Mouse (Mus musculus) gastrocnemius, adult 2 months (tissue): ENCODE results near the gene N4bp1. TPM values are rescaled to one million over a fixed set of nuclear protein-coding genes. Genes with fewer than 3 reads are reported as not detected.
A peak's percentile ranks its signal among the peaks of the same experiment; 100 is the strongest.

ENCODE experiments used
- DNase-seq: peaks from one replicate; pipeline ENCODE4 v3.0.0; 2022
- H3K27ac ChIP-seq: fragments of 200-600 bp; 2 replicates; pipeline ENCODE4 v1.8.1; 2022; ENCODE audit warnings: mild to moderate bottlenecking
- H3K4me3 ChIP-seq: fragments of 200-600 bp; 2 replicates; pipeline ENCODE4 v1.8.1; 2022; ENCODE audit warnings: mild to moderate bottlenecking, moderate library complexity
- CTCF ChIP-seq: fragments of 200-600 bp; IDR thresholded peaks from 2 replicates; pipeline ENCODE4 v1.8.1; 2022; ENCODE audit warnings: antibody characterized with exemption, mild to moderate bottlenecking, moderate library complexity
- intact Hi-C: fragments of 180-260 bp; cut with DNase I; formaldehyde crosslinking; loops from one replicate; pipeline ENCODE4 v1.15.1; 2025
- total RNA-seq, 2 experiments: library from RNA; stranded (reverse); gene quantifications; 2 replicates each; pipeline ENCODE4 v1.2.3; 2021

The N4bp1 gene
- total RNA-seq, 2 experiments from 2014 or later, result 16.6 to 18.2 TPM

DNA sequence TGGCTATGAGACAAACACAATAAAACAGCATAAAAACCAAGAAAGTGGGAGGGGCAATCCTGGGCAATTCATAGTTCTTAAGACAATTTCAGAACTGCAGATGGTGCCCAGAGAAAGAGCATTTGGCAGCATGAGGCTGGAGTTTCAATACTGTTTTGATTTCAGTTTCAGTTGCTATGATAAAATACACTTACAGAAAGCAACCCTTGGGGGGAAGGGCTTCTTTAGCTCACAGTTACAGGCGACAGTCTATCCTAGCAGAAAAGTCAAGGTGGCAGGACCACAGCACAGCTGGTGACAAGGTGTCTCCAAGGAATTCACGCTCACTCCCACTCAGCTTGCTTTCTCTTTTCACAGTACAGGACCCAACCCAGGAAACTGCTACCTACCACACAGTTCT, 14.3 kb downstream of the N4bp1 start:
- Histone ChIP-seq H3K27ac (peak overlapping the region; percentile 60), H3K4me3 (0 out of 2 replicates have a peak overlapping the region, but pooled peaks have one; percentile 7)
- intact Hi-C loops, result no loop called here
- no peak for DNase-seq
- TF ChIP-seq CTCF, result no peak

DNA sequence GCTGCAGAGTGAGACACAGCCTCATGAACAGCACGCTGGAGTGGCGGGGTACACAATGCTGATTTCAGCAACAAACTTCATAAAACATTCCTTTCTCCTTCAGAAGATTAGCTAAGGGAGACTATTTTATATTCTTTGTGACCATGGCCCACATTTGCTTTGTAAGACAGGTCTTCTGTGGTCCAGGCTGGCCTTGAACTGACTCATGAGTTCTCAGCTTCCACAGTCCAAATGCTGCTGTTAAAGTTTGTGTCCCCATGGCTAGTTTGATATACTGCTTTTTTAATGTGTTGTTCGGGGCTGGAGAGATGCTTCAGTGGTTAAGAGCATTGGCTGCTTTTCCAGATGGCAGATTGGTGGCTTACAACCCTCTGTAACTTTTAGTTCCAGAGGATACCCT, 17.0 kb downstream of the N4bp1 start:
- no peak for TF ChIP-seq CTCF
- intact Hi-C loops, result no loop called here
- DNase-seq, result no peak
- Histone ChIP-seq H3K4me3 (no peak overlapping the region), H3K27ac (no peak overlapping the region)

DNA sequence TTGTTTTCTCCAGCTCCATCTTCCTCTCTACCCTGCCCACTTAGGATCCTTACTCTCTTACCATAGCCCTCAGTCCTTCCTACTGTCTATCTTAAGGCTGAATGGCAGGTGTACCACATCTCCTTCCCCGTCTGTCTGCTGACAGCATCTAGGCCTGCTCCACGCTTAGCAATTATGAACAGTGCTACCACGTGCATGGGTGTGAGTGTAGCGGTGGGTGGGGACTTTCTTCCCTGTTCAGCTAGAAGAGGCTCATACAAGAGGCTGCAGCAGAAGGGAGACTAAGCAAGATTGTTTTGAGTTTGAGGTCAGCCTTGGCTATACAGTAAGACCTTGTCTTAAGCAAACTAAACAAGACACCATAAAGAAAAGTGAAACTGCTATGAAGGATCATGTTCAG, 20.3 kb downstream of the N4bp1 start:
- no peak for DNase-seq
- TF ChIP-seq CTCF, result no peak
- no peak overlapping the region for H3K4me3 ChIP-seq
- H3K27ac ChIP-seq, result no peak overlapping the region
- intact Hi-C loops, result no loop called here

DNA sequence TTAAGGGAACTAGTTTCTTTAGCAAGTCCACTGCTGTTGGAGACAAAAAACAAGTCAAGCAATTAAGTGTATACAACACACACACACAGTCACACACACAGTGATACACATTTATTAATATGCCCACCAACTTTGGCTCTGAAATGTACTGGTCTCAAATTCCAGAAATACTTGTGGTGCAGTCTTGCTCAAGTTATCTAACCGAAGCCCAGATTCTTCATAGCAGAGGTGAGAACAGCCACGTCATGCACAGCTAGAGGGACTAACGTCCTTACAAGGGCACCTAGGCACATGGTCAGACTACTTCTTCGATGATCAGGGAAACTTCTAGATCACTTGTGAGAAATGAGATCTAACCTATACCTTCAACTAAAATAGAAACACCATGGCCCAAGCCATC, 22.2 kb downstream of the N4bp1 start:
- no peak overlapping the region for H3K4me3 ChIP-seq
- intact Hi-C loops, result no loop called here
- H3K27ac ChIP-seq, result peak overlapping the region; percentile 64
- TF ChIP-seq CTCF, result no peak
- no peak for DNase-seq

DNA sequence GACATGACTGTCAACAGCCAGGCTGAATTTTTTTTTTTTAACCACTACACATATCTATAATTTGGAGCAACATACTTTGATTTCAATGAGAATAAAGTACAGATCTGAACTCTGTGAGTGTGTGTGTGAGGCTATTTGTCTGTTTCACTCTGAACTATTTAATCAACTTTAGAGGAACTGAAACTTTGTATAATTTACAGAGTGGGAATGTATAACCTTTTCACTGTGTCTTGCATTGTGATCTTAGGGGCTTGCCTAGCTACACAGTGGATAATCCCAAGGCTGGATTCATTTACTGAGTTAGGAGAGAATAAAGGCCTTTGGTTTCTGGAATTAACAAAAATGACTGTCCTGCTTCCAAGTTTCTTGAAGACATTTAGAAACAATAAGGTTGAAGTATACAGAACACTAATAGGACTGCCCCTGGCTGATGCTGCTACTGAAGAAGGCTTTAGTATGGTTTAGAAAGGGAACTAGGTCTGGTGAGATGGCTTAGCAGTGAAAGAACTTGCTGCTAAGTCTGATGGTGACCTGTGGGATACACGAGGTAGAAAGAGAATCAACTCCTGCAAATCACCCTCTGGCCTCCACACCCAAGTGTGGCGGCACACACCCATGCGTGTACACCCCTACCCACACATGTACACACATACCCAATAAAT, 22.8 kb downstream of the N4bp1 start:
- DNase-seq, result no peak
- peak overlapping the region; percentile 64 for H3K27ac ChIP-seq
- TF ChIP-seq CTCF, result no peak
- intact Hi-C loops, result no loop called here
- H3K4me3 ChIP-seq, result no peak overlapping the region

DNA sequence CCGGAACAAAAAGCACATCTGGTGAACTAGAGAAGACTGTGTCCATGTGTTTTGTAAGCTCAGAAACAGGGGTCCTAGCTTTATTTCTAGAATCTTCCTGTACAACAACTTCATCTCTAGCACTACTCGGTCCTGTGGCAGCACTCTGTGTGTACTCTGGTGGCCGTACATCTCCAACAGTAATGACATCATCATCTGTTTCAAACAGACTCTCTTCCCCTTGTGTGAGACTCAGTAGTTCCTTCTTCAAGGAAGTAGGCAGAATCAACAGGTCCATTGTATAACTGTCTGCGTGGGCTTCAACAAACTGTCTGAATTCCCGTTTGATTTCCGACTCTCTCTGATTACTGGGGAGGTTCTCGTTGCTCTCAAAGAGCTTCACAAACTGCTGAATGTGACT, 23.5 kb downstream of the N4bp1 start:
- DNase-seq, result no peak
- no peak for TF ChIP-seq CTCF
- Histone ChIP-seq H3K27ac (peak overlapping the region; percentile 64), H3K4me3 (no peak overlapping the region)
- intact Hi-C loops, result no loop called here

DNA sequence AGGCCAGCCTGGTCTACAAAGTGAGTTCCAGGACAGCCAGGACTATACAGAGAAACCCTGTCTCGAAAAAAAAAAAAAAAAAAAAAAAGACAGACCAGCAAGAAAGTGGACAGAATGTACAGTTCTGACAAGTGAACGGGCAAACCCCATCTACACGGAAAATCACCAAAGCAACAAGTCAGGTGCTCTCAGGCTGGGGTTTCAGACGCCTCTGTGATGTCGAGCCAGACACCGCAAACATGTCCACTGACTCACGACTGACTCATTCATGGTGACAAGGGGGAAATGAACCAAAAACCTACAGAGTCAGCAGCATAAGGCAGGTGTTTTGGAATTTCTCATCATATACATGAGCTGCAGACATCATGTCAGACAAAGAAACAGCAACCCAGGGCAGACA, 28.8 kb downstream of the N4bp1 start:
- no peak overlapping the region for H3K4me3 ChIP-seq
- TF ChIP-seq CTCF, result no peak
- intact Hi-C loops, result no loop called here
- no peak for DNase-seq
- no peak overlapping the region for H3K27ac ChIP-seq

DNA sequence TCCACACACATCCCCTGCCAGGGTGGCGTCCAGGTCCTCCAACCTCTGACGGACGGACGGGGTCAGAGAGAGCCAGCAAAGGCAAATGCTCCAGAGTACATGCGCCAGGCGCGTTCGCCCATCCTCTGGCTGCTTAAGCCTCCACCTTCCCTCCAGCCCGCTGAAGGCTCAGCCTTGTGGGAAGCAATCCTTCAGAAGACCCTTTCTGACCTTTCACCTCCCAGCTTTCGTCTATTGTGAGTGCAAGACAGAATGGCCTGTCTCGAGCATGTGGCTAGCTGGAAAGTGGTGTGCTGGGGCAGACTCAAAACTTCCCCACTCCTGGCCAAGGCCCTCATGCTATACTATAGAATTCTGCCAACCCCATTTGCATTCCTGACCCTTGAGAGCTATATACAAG, 30.4 kb downstream of the N4bp1 start:
- no peak for DNase-seq
- intact Hi-C loops, result loop anchor here (5.0 kb wide), 1 partner anchor 48 kb away; no protein-coding TSS in a partner anchor
- no peak overlapping the region for H3K4me3 ChIP-seq
- H3K27ac ChIP-seq, result peak overlapping the region; percentile 16; the same call in 1 of the 2 replicates
- no peak for TF ChIP-seq CTCF

DNA sequence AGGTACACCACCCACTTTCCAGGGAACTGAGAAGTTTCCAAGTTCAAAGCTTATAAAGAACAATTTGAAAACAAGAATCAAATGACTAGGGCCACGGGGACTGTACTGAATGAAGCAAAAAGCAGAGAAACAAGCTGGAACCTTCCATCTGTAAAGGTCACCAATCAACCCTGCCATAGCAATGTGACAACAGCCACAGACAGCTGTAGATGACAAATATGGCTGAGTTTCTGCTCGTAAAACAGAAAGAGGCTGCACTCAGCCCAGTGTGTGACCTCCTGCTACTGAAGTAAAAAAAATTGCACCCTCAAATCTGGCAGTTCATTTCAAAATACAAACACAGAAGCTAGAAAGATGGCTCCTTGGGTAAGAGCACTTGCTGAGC, 31.1 kb downstream of the N4bp1 start:
- peak overlapping the region; percentile 43 for H3K27ac ChIP-seq
- intact Hi-C loops, result loop anchor here (5.0 kb wide), 1 partner anchor 48 kb away; no protein-coding TSS in a partner anchor
- no peak for DNase-seq
- TF ChIP-seq CTCF, result no peak
- no peak overlapping the region for H3K4me3 ChIP-seq

DNA sequence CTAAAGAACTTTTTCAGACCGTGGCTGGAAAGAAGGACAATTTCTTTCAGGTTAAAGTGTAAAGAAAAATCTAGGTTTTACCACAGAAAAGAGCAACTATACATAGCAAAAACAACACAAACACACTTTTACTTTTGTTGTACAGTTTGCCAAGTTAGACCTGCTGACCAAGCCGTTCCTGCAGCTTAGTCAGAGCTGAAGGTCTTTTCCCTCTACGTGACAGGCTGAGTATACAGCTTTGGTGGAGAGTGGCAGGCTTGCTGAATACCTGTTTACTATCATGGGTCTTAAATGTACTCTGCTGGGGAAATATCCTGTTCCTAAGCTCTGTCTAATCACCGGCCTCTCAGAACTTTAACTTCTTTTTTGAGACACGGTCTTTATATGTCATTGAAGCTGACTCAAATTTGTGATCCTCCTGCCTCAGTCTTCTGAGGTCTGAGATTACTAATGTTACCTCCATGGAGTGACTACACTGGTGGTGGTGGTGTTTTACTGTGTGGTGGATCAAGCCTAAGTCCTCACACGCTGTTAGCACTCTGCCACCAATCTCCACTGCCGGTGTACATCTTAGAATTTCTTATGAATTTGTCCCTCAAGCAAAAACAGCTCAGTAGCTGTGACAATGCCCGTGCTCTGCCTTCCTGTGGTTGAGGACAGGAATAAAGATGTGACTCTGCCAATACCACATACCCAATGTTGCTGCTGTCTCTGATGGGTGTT, 31.6 kb downstream of the N4bp1 start:
- no peak for DNase-seq
- no peak for TF ChIP-seq CTCF
- intact Hi-C loops, result loop anchor here (5.0 kb wide), 1 partner anchor 49 kb away; no protein-coding TSS in a partner anchor
- Histone ChIP-seq H3K27ac (peak overlapping the region; percentile 43), H3K4me3 (no peak overlapping the region)

DNA sequence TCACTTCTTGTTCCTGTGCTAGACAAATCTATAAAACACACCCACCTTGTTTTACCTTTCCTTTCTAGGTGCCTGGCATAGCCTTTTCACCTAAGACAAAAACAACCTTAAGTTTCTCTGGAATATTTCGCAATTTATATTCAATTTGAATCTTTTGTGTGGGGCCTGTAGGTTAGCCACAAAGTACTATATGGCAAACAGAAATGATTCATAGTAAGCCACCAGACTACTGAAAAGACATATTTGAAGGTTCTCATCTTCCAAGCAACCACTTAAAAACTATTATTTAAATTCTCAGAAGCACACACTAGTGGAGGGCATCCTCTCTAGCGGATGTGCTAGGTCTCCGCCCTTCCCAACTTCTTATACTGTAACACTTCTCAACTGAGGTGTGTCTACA, 32.6 kb downstream of the N4bp1 start:
- intact Hi-C loops, result loop anchor here (5.0 kb wide), 1 partner anchor 50 kb away; no protein-coding TSS in a partner anchor
- no peak for TF ChIP-seq CTCF
- peak overlapping the region; percentile 6; the same call in 1 of the 2 replicates for H3K27ac ChIP-seq
- no peak overlapping the region for H3K4me3 ChIP-seq
- DNase-seq, result no peak

DNA sequence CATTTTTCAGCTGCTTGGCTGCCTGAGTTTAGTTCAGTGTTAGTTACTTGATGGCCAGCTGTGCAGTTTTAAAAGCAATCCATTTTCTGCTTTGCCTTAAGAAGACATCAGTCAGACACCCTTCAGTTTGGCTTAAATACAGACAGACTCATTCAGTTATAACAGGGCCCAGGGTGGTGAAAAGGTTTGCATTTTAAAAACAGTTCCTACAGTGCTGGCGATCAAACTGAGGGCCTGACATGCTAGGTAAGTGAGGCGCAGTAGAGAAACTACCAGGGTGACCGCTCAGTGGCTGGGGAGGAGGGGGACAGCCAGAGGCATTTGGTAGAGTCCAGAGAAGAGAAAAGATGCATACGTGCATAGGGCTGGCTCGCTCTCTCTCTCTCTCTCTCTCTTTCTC, 36.2 kb downstream of the N4bp1 start:
- no peak for DNase-seq
- intact Hi-C loops, result loop anchor here (10.0 kb wide), 1 partner anchor 194 kb away; no protein-coding TSS in a partner anchor
- H3K4me3 ChIP-seq, result no peak overlapping the region
- no peak for TF ChIP-seq CTCF
- 0 out of 2 replicates have a peak overlapping the region, but pooled peaks have one; percentile 57 for H3K27ac ChIP-seq

DNA sequence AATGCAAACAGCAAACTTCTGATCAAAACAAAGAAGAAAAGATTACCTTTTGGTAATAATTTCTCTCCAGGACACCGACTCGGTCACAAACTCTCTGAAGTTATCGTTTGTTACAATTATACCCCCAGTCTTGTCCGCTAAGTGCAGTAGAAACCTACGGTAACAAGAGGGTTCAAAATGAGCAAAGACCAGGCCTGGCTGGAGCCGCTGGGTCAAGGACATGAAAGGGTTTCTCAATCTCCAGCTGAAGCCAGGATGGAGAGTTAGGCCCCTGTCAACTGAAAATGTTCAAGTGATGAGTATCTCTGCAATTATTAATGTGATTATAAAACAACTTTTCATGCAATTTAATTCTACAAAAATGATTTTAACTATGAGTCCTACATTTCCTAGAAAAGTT, 36.7 kb downstream of the N4bp1 start:
- TF ChIP-seq CTCF, result no peak
- Histone ChIP-seq H3K4me3 (no peak overlapping the region), H3K27ac (peak overlapping the region; percentile 57)
- no peak for DNase-seq
- intact Hi-C loops, result loop anchor here (10.0 kb wide), 1 partner anchor 194 kb away; no protein-coding TSS in a partner anchor
